Mouse (Mus musculus) brain, embryonic 14.5 days (tissue): ENCODE results near the gene Fuca2.

Experiments used
- CTCF ChIP-seq: fragments of 200-500 bp; IDR thresholded peaks from 2 replicates; pipeline ENCODE4 v1.5.1; 2012; ENCODE audit warnings: inconsistent platforms, mild to moderate bottlenecking, moderate library complexity, borderline replicate concordance; ENCODE audit not compliant: insufficient read depth, insufficient read length; ENCODE audit errors: extremely low read depth
- POLR2A ChIP-seq: fragments of 200-500 bp; IDR thresholded peaks from 2 replicates; pipeline ENCODE4 v1.6.1; 2012; ENCODE audit warnings: mild to moderate bottlenecking, inconsistent platforms, borderline replicate concordance; ENCODE audit not compliant: poor library complexity, insufficient read depth, insufficient read length, severe bottlenecking; ENCODE audit errors: extremely low read depth

- TF ChIP-seq CTCF (no peak), POLR2A (no peak)
Measured at GRCm38 (mm10) chr10:13500938-13501496, 1.7 kb downstream of the Fuca2 start.
